Mouse (Mus musculus): ENCODE measurements around the gene Zfp92.

- TF ChIP-seq EP300 (IDR thresholded peaks at IDR 0.05; ENCODE audit: insufficient read depth, low read depth, low read length) (no peak), POLR2A (IDR thresholded peaks at IDR 0.05; ENCODE audit: insufficient read depth, low read depth, low read length) (no peak)
Measured at GRCm38 (mm10) chrX:73430036-73430435, 19.1 kb downstream of the Zfp92 start.

All from heart, adult 2 months (tissue).